Mouse (Mus musculus): ENCODE results near the gene Megf8.

Megf8 gene

GRCm38 (mm10) chr7:25278341-25279075 is 38.5 kb upstream of the Megf8 start:
- intact Hi-C loops (cut with DNase I), result loop anchor here (1.0 kb wide), 1 partner anchor 39 kb away; no protein-coding TSS in a partner anchor

GRCm38 (mm10) chr7:25279076-25279860 is 37.7 kb upstream of the Megf8 start:
- intact Hi-C loops (cut with DNase I), result no loop called here

- intact Hi-C loops (cut with DNase I), result no loop called here
Observed at GRCm38 (mm10) chr7:25279861-25280791, 36.8 kb upstream of the Megf8 start.

- intact Hi-C loops (cut with DNase I), result no loop called here
Observed at GRCm38 (mm10) chr7:25281166-25281733, 35.7 kb upstream of the Megf8 start.

GRCm38 (mm10) chr7:25281734-25282601 is 35.0 kb upstream of the Megf8 start:
- intact Hi-C loops (cut with DNase I), result no loop called here

GRCm38 (mm10) chr7:25282731-25283211 is 34.2 kb upstream of the Megf8 start:
- intact Hi-C loops (cut with DNase I), result no loop called here

- intact Hi-C loops (cut with DNase I), result loop anchor here (2.0 kb wide), 1 partner anchor 31 kb away; no protein-coding TSS in a partner anchor
Observed at GRCm38 (mm10) chr7:25283637-25284036, 33.3 kb upstream of the Megf8 start.

- intact Hi-C loops (cut with DNase I), result loop anchor here (2.0 kb wide), 1 partner anchor 31 kb away; no protein-coding TSS in a partner anchor
Observed at GRCm38 (mm10) chr7:25284171-25284570, 32.8 kb upstream of the Megf8 start.

GRCm38 (mm10) chr7:25284766-25285165 is 32.2 kb upstream of the Megf8 start:
- intact Hi-C loops (cut with DNase I), result loop anchor here (2.0 kb wide), 1 partner anchor 30 kb away; no protein-coding TSS in a partner anchor

GRCm38 (mm10) chr7:25285511-25286238 is 31.3 kb upstream of the Megf8 start:
- intact Hi-C loops (cut with DNase I), result loop anchor here (2.0 kb wide), 1 partner anchor 29 kb away; no protein-coding TSS in a partner anchor

- intact Hi-C loops (cut with DNase I), result no loop called here
Observed at GRCm38 (mm10) chr7:25286989-25287388, 30.0 kb upstream of the Megf8 start.

- intact Hi-C loops (cut with DNase I), result no loop called here
Observed at GRCm38 (mm10) chr7:25288011-25288410, 29.0 kb upstream of the Megf8 start.

- intact Hi-C loops (cut with DNase I), result no loop called here
Observed at GRCm38 (mm10) chr7:25288721-25289120, 28.2 kb upstream of the Megf8 start.

- intact Hi-C loops (cut with DNase I), result no loop called here
Observed at GRCm38 (mm10) chr7:25289925-25290324, 27.0 kb upstream of the Megf8 start.

GRCm38 (mm10) chr7:25290463-25290862 is 26.5 kb upstream of the Megf8 start:
- intact Hi-C loops (cut with DNase I), result no loop called here

- intact Hi-C loops (cut with DNase I), result no loop called here
Observed at GRCm38 (mm10) chr7:25290911-25291310, 26.1 kb upstream of the Megf8 start.

- intact Hi-C loops (cut with DNase I), result no loop called here
Observed at GRCm38 (mm10) chr7:25292107-25292506, 24.9 kb upstream of the Megf8 start.

- intact Hi-C loops (cut with DNase I), result no loop called here
Observed at GRCm38 (mm10) chr7:25293191-25293739, 23.7 kb upstream of the Megf8 start.

- intact Hi-C loops (cut with DNase I), result no loop called here
Observed at GRCm38 (mm10) chr7:25294495-25294894, 22.5 kb upstream of the Megf8 start.
